Mouse (Mus musculus) megakaryocyte, embryonic 14.5 days (primary cell): ENCODE results near the gene Xntrpc.

Experiments
- FLI1 ChIP-seq: IDR thresholded peaks from 2 replicates; pipeline ENCODE4 v1.6.1; 2012; ENCODE audit warnings: low read length, inconsistent platforms, mixed read lengths
- GATA1 ChIP-seq: IDR thresholded peaks from 3 replicates; pipeline ENCODE4 v1.6.1; 2012; ENCODE audit warnings: mixed read lengths, low read length, inconsistent platforms, borderline replicate concordance

DNA sequence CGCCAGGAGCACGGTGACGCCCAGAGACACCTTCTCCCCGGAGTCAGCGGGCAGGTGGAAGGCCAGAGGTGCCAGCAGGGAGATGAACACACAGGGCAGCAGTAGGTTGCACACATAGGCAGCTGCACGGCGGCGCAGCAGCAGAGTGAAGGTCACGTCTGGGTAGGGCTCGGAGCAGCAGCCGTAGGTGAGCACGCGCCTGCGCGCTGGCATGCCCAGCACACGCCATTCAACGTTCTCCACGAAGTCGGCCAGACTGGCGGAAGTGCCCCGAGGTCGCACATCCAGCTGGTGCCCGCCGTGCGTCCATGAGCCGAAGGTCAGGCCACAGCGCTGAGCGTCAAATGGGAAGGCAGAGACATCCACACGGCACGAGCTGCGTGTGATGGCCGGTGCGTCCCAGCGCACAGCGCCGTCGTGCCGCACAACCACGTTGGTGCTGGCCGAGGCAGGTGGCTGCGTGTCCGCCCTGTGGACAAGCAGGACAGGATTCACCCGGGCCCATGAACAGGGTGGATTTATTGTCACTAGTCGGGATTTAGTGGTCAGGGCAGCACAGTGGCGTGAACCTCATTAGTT lies 47.7 kb downstream of the Xntrpc start:
- TF ChIP-seq GATA1 (no peak), FLI1 (no peak)
